Mouse (Mus musculus) spleen, adult 2 months (tissue): ENCODE measurements around the gene Ctxn2.

Source experiments
- CTCF ChIP-seq: fragments of 200-500 bp; IDR thresholded peaks from 2 replicates; pipeline ENCODE4 v1.5.1; 2011; ENCODE audit warnings: mild to moderate bottlenecking, inconsistent platforms; ENCODE audit not compliant: insufficient read depth, insufficient read length, insufficient replicate concordance; ENCODE audit errors: extremely low read depth
- POLR2A ChIP-seq: fragments of 200-500 bp; IDR thresholded peaks from 2 replicates; pipeline ENCODE4 v1.6.1; 2011; ENCODE audit warnings: low read depth, low read length, inconsistent platforms

DNA sequence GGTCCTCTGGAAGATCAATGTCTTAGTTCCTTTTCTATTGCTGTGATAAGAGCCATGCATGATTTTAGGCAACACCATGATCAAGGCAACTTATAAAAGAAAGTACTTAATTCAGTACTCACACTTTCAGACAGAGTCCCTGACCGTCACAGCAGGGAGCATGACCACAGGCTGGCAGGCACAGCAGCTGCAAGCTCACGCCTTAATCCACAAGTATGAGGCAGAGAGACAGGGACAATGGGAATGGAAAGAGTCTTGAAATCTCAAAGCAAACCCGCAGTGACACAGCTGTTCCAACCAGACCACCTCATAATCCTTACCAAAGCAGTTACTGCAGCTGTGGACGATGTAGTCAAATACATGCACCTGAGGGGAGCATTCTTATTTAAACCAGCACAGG is 2.4 kb upstream of the Ctxn2 start:
- no peak for TF ChIP-seq POLR2A
- TF ChIP-seq CTCF: no peak
